Mouse (Mus musculus) forebrain, embryonic 12.5 days (tissue): ENCODE data around the gene Arhgap33. TPM values are rescaled to one million over a fixed set of nuclear protein-coding genes. Genes with fewer than 3 reads are reported as not detected.
A peak's percentile ranks its signal among the peaks of the same experiment; 100 is the strongest.
"Not testable (repeated sequence)": the region's sequence is repeated elsewhere in the genome, so short reads cannot be mapped to it uniquely, and the experiment has no call there.

Experiments used
- ATAC-seq: fragments of 200-750 bp; cut with Nextera tagmentation; 2 replicates; pipeline ENCODE4 v1.8.0; 2017; ENCODE audit warnings: moderate TSS enrichment; ENCODE audit not compliant: low FRiP score
- H3K27ac ChIP-seq: fragments of 300-500 bp; sonication (generic); 2 replicates; pipeline ENCODE4 v1.5.1; 2016; ENCODE audit warnings: mild to moderate bottlenecking
- H3K27me3 ChIP-seq: fragments of 300-500 bp; sonication (generic); 2 replicates; pipeline ENCODE4 v1.6.1; 2016; ENCODE audit warnings: mild to moderate bottlenecking
- H3K36me3 ChIP-seq: fragments of 300-500 bp; sonication (generic); replicated peaks from 2 replicates; pipeline ENCODE4 v1.6.1; 2016; ENCODE audit warnings: mild to moderate bottlenecking
- H3K4me1 ChIP-seq: fragments of 300-500 bp; sonication (generic); 2 replicates; pipeline ENCODE4 v1.6.1; 2016
- H3K4me2 ChIP-seq: fragments of 300-500 bp; sonication (generic); 2 replicates; pipeline ENCODE4 v1.6.1; 2016; ENCODE audit warnings: mild to moderate bottlenecking, moderate library complexity
- H3K4me3 ChIP-seq: fragments of 300-500 bp; sonication (generic); replicated peaks from 2 replicates; pipeline ENCODE4 v1.5.1; 2016; ENCODE audit warnings: mild to moderate bottlenecking
- H3K9ac ChIP-seq: fragments of 300-500 bp; sonication (generic); 2 replicates; pipeline ENCODE4 v1.6.1; 2016; ENCODE audit warnings: mild to moderate bottlenecking
- H3K9me3 ChIP-seq: fragments of 300-500 bp; sonication (generic); 2 replicates; pipeline ENCODE4 v1.6.1; 2016
- WGBS: fragments of 180-500 bp; shearing (Covaris S2); methylation state at CpG from one replicate; pipeline ENCODE4 v1.1.7; 2016; 5-methylcytosine and 5-hydroxymethylcytosine counted together
- polyA plus RNA-seq: library from polyadenylated mRNA; unstranded; fragments of >200 nt; fragmentation: Nextera tagmentation; extraction: Ambion mirVana; gene quantifications from 2 replicates; pipeline ENCODE4 v1.2.1, GENCODE M21; 2016

The Arhgap33 gene
- polyA plus RNA-seq, 1 experiment from 2014 or later, result 89.4 TPM

DNA sequence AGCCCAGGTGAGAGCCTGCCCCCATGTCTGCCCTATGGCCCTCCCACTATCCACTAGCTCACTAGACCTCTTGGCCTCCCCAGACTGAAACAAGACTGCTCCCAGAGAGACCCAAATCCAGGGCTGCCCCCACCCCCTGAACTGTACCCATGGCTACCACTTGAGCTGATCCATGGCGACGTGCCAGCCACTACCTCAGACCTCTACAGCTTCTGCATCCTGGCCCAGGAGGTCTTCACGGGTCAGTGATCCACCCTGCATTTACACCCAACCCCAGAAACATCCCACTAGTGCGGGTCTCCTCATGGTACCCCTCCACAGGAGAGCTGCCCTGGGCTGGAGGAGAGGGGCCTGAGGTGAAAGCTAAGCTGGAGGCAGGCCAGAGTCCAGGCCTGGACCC is 14.5 kb downstream of the Arhgap33 start:
- H3K4me2 ChIP-seq, result no peak overlapping the region
- no peak for ATAC-seq
- peaks cover 34% of the 10 kb centered on the region for H3K36me3 ChIP-seq
- H3K9me3 ChIP-seq, result no peaks in the 10 kb centered on the region
- H3K27me3 ChIP-seq, result no peaks in the 10 kb centered on the region
- 67% methylated on average over 4 of the region's 4 CpGs for WGBS
- no peak overlapping the region for H3K4me3 ChIP-seq
- no peak overlapping the region for H3K9ac ChIP-seq
- peaks cover 8% of the 10 kb centered on the region; the same call in 1 of the 2 replicates for H3K4me1 ChIP-seq
- peak overlapping the region; percentile 42; the same call in 1 of the 2 replicates for H3K27ac ChIP-seq

DNA sequence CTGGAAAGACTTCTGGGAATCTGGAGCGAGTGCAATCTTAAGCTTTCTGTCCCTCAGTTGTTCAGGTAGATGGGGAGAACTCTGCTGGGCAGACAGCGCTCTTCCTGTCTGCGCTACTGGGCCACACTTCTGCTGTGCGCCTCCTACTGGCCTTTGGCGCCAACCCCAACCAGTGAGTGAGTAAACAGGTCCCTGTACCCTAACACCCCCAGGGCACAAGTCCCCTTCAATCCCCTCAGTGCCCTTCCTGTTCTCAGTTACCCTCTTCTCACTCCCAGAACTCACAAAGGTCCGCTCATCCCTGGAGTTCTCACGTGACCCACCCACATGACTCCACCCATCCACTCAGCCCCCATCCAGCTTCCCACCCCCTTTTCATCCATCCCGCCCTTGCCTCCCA is 16.5 kb downstream of the Arhgap33 start:
- Histone ChIP-seq H3K27me3 (no peaks in the 10 kb centered on the region), H3K27ac (no peak overlapping the region), H3K4me3 (no peak overlapping the region), H3K9ac (no peak overlapping the region), H3K36me3 (peaks cover 14% of the 10 kb centered on the region), H3K4me2 (no peak overlapping the region), H3K4me1 (peaks cover 8% of the 10 kb centered on the region; the same call in 1 of the 2 replicates), H3K9me3 (no peaks in the 10 kb centered on the region)
- no peak for ATAC-seq
- 48% methylated on average over 8 of the region's 8 CpGs for WGBS

DNA sequence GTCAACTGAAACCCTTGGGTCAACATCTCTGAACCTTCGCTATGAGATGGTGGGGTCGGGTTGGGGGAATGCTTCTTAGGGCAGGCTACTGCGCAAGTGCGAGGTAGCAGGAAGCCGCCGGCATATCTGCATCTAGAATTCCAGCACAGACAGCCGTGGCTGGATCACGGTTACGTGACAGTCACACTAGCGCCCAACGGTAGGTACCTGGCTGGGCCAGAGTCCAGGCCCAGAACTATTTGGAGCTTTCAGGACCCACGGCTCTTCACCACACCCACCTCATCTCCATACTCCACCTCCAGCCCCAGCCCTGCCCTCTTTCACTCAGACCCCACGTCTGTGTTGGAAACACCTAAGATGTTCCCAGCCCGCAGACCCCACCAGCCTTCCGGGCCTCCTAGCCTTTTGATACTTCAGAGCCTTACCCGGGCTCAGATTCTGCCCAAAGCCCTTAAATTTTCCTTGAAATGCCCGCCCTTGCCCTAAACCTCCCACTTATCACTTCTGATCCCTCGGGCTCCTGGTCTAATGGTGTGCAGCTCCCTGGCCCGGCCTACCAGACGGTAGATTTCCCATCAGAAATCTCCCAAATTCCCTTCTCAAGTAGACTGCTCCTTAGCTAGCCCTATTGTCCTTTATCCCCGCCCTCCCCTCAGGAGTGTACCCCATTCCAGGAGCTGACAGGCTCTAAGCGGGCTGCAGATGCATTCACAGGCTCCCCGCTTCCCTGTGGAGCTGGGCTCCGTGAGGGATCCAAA is 19.7 kb downstream of the Arhgap33 start:
- WGBS, result 55% methylated on average over 24 of the region's 24 CpGs
- Histone ChIP-seq H3K9me3 (no peaks in the 10 kb centered on the region), H3K4me1 (no peaks in the 10 kb centered on the region), H3K36me3 (no peaks in the 10 kb centered on the region), H3K27ac (no peak overlapping the region), H3K4me3 (no peak overlapping the region), H3K4me2 (no peak overlapping the region), H3K27me3 (no peaks in the 10 kb centered on the region), H3K9ac (no peak overlapping the region)
- no peak; the same call in 1 of the 2 replicates for ATAC-seq

DNA sequence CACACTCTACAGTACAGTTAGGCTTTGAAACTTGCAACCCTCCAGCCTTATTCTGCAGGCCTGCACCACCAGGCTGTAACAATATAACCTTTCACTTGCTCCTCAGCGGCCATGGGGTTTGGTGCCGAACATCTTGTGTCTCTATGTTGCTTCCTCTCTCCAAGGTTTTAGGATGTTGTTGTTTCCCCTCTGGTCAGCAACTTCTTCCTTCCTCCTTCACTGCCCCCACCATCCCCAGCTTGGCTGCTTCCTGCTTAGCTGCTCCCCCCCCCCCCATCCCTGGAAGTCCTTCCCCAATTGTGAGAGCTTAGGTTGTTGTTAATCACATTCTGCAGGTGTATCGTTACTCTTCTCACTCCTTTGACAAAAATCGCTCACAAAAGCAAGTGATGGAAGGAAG is 26.8 kb downstream of the Arhgap33 start:
- Histone ChIP-seq H3K9ac (no peak overlapping the region), H3K4me2 (no peak overlapping the region), H3K36me3 (no peaks in the 10 kb centered on the region), H3K27ac (no peak overlapping the region), H3K4me3 (no peak overlapping the region), H3K9me3 (no peaks in the 10 kb centered on the region), H3K27me3 (0 out of 2 replicates have a peak, but pooled peaks cover 7% of the 10 kb centered on the region), H3K4me1 (no peaks in the 10 kb centered on the region)
- ATAC-seq, result no peak
- WGBS, result 78% methylated on average over 4 of the region's 4 CpGs

DNA sequence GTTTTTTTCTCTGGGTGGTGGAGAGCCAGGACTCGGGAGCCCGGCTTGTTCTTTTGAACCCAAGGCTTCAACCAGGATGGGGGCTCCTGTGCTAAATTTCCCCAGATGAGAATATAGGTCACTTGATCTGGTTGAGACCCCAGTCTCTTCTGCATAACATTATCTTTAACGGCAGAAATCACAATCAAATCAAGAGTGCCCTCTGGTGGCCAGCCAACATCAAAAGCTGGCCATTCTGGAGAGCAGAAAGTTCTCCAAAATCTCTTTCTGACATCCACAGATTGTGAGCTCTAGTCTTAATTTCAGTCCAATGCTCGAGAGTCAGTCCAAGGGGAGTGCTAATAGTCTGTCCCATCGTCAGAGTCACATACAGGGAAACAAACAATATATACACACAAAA is 33.7 kb downstream of the Arhgap33 start:
- not testable (repeated sequence) for H3K4me3 ChIP-seq, H3K27me3 ChIP-seq, H3K9me3 ChIP-seq, H3K27ac ChIP-seq, H3K4me1 ChIP-seq, H3K36me3 ChIP-seq, H3K4me2 ChIP-seq, ATAC-seq, H3K9ac ChIP-seq
- WGBS, result 76% methylated on average over 5 of the region's 5 CpGs

DNA sequence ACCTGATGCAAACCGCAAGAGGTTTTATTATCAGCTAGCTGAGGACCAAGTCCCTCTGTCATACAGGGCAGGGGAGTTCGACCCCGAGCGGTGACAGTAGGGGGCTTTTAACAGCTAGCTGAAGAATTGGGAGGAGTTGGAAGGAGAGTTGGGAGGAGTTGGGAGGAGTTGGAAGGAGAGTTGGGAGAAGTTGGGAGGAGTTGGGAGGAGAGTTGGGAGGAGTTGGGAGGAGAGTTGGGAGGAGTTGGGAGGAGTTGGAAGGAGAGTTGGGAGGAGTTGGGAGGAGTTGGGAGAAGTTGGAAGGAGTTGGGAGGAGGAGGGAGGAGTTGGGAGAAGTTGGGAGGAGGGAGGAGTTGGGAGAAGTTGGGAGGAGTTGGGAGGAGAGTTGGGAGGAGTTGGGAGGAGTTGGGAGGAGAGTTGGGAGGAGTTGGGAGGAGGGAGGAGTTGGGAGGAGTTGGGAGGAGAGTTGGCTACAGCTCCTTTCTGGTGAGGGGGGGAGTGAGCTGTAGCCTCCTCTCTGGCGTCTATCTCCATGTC is 39.3 kb downstream of the Arhgap33 start:
- H3K36me3 ChIP-seq, H3K4me3 ChIP-seq, ATAC-seq, H3K9ac ChIP-seq, H3K27ac ChIP-seq, H3K9me3 ChIP-seq, H3K4me1 ChIP-seq, H3K4me2 ChIP-seq: not testable (repeated sequence)
- peaks cover 14% of the 10 kb centered on the region; the same call in 1 of the 2 replicates for H3K27me3 ChIP-seq
- 66% methylated on average over 4 of the region's 5 CpGs for WGBS

DNA sequence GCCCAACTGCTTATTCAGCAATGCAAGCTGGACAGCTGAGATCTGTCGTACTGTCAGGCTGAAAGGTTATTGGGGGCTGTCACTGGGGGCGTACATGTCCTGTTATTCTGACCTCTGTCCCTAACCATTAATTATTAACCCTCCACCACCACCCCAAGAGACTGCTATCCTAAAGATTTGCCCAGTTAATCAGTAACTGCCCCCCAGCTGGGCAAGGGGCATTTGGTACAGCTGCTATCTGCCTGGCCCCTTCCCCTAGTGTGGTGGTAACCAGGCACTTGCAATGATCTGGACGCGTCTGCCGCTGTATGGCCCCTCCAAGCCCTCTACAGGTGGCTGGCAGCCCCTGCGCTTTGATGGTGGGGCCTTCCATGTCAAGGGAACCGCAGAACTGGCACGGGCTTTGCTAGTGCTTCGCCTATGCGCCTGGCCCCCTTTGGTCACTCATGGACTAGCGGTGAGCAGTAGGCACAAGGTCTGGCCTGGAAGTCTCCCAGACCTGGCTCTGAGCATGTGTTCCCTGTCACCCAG is 41.4 kb downstream of the Arhgap33 start, which contains the start of gene Prodh2:
TSS of gene Prodh2 (plus strand) at position 222 of the 531 bp plus-strand sequence.
- H3K4me1 ChIP-seq, result peaks cover 4% of the 10 kb centered on the region
- no peak within 1 kb of the TSS for H3K27ac ChIP-seq
- H3K4me2 ChIP-seq, result no peak within 1 kb of the TSS
- H3K9ac ChIP-seq, result no peak within 1 kb of the TSS
- no peak for ATAC-seq
- no peak within 1 kb of the TSS for H3K4me3 ChIP-seq
- H3K36me3 ChIP-seq, result no peaks in the 10 kb centered on the region
- peaks cover 21% of the 10 kb centered on the region; the same call in 1 of the 2 replicates for H3K27me3 ChIP-seq
- no peaks in the 10 kb centered on the region for H3K9me3 ChIP-seq
- 53% methylated on average over 11 of the region's 11 CpGs for WGBS

DNA sequence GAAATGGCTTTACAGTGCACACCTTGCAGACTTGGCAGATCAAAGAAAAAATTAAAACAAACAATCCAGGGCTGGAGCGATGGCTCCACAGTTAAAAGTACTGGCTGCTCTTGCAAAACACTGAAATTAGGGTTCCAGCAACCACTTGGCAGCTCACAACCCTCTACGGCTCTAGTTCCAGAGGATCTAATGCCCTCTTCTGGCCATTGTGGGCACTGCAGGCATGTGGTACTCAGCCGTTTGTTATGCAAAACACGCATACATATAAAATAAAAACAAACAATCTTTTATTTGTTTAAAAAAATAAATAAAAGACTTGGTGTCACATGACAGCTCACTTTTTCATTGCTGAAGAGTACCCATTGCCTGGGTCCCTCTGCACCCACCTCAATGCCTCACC is 42.1 kb downstream of the Arhgap33 start:
- ATAC-seq, result no peak
- peaks cover 21% of the 10 kb centered on the region; the same call in 1 of the 2 replicates for H3K27me3 ChIP-seq
- H3K36me3 ChIP-seq, result no peaks in the 10 kb centered on the region
- no peak overlapping the region for H3K27ac ChIP-seq
- 21% methylated on average over 4 of the region's 4 CpGs for WGBS
- H3K4me2 ChIP-seq, result no peak overlapping the region
- H3K4me3 ChIP-seq, result no peak overlapping the region
- no peak overlapping the region for H3K9ac ChIP-seq
- peaks cover 4% of the 10 kb centered on the region for H3K4me1 ChIP-seq
- no peaks in the 10 kb centered on the region for H3K9me3 ChIP-seq

DNA sequence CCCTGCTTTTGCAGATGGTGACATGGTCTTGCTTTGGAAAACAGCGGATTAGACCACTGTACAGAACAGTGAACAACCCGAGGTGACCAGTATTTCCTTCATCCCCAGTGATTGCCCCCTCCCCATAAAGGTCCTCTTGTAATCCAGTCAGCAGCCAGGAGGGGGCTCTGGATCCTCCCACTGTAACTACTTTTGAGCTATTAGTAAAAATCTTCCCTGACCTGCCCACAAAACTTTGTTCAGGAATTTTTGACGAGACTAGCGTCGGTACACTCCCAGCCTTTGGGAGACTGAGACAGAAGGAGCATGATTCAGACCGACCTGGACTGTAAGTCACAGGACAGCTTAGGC is 43.9 kb downstream of the Arhgap33 start:
- WGBS, result 18% methylated on average over 6 of the region's 6 CpGs
- Histone ChIP-seq H3K27ac (no peak overlapping the region), H3K4me2 (no peak overlapping the region), H3K9ac (no peak overlapping the region), H3K4me3 (no peak overlapping the region), H3K9me3 (no peaks in the 10 kb centered on the region), H3K27me3 (peaks cover 21% of the 10 kb centered on the region; the same call in 1 of the 2 replicates), H3K36me3 (no peaks in the 10 kb centered on the region), H3K4me1 (peaks cover 4% of the 10 kb centered on the region)
- ATAC-seq, result no peak

DNA sequence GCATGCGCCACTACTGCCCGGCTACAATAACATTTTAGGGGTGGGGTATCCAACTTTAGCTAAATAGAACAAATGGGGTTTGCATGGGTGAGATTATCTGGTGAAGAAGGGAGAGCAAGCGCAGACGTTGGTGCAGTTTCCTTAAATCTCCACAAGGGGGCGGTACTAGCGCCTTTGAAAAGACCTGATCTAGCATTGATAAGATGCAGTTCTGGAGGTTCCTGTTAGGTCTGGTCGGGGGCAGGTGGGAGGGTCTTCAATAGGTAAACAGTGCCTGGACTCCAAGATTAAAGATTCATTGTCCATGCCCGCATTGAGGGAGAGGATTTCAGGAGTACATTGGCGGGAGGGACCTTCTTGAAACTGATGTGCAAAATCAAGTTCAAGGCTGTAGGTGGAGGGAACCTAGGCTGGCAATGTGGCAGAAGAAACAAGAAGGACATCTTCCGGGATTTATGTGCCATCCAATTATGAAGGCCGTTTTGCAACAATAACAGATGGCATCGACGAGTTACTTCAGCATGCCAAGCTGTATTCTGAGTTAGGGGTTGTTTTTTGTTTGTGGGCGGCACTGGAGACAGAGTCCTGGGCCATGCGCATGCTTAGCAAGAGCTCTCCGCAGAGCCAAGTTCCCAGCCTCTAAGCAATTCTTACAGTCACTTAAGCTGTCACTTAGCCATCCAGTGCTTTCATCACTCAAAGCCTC is 44.5 kb downstream of the Arhgap33 start:
- Histone ChIP-seq H3K4me1 (peaks cover 4% of the 10 kb centered on the region), H3K9me3 (no peaks in the 10 kb centered on the region), H3K27ac (no peak overlapping the region), H3K27me3 (peaks cover 21% of the 10 kb centered on the region; the same call in 1 of the 2 replicates), H3K4me2 (no peak overlapping the region), H3K9ac (no peak overlapping the region), H3K4me3 (no peak overlapping the region), H3K36me3 (no peaks in the 10 kb centered on the region)
- ATAC-seq, result no peak
- 31% methylated on average over 16 of the region's 16 CpGs for WGBS

DNA sequence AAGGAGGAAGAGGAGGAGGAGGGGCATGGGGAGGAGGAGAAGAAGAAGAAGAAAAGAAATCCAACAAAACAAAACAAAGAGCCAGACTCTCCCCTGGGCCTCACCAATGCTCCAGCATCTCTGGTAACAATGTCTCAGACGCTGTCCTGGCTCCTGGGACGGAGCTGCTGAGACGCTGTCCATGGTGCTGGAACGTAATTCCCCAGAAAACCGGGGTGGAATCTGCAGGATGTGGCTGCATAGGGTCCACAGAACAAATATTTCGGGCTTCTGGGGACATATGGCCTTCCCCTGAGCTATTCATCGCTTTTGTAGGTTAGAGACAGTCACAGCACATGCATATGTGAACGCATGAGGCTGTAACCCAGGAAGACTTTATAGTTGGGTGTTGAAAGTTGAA is 50.6 kb downstream of the Arhgap33 start:
- WGBS, result 17% methylated on average over 8 of the region's 8 CpGs
- Histone ChIP-seq H3K4me2 (no peak overlapping the region), H3K36me3 (no peaks in the 10 kb centered on the region), H3K27me3 (peaks cover 25% of the 10 kb centered on the region), H3K27ac (no peak overlapping the region), H3K9me3 (no peaks in the 10 kb centered on the region), H3K9ac (no peak overlapping the region), H3K4me1 (no peaks in the 10 kb centered on the region), H3K4me3 (no peak overlapping the region)
- no peak for ATAC-seq
